In genomic region chr16:90196688-90197240, GRCm38 (mm10) we compare ENCODE assay signal across 8 mouse cellular contexts. TPM values are rescaled to one million over a fixed set of nuclear protein-coding genes. Genes with fewer than 3 reads are reported as not detected.
DNase-seq lines count a peak whose midpoint lies in the region; ATAC-seq and TF ChIP-seq lines count a peak whose summit lies in the region.

No protein-coding gene starts in this region.

- no peaks in the 10 kb centered on the region for H3K27me3 ChIP-seq in heart, embryonic 13.5 days (replicated peaks)
- H3K27me3 ChIP-seq in embryonic facial prominence, embryonic 12.5 days: no peaks in the 10 kb centered on the region
- H3K27me3 ChIP-seq in liver, embryonic 13.5 days: no peaks in the 10 kb centered on the region

- H3K4me3 ChIP-seq in heart, embryonic 13.5 days: peak overlapping the region; percentile 52; the same call in 1 of the 2 replicates
- no peak overlapping the region; the same call in 1 of the 2 replicates for H3K4me3 ChIP-seq in embryonic facial prominence, embryonic 12.5 days
- peak overlapping the region; percentile 57 for H3K4me3 ChIP-seq in liver, embryonic 13.5 days (replicated peaks)
- no peak overlapping the region; the same call in 1 of the 2 replicates for H3K4me3 ChIP-seq in gastrocnemius, adult 2 months

- peak overlapping the region; percentile 82 for H3K27ac ChIP-seq in heart, embryonic 13.5 days (replicated peaks)
- H3K27ac ChIP-seq in embryonic facial prominence, embryonic 12.5 days: no peak overlapping the region
- H3K27ac ChIP-seq in liver, embryonic 13.5 days: peak overlapping the region; percentile 98
- H3K27ac ChIP-seq in gastrocnemius, adult 2 months: no peak overlapping the region

- peak overlapping the region; percentile 71 for H3K4me2 ChIP-seq in heart, embryonic 13.5 days
- H3K4me2 ChIP-seq in embryonic facial prominence, embryonic 12.5 days (replicated peaks): peak overlapping the region; percentile 49; the same call in 1 of the 2 replicates
- H3K4me2 ChIP-seq in liver, embryonic 13.5 days: peak overlapping the region; percentile 76

- intact Hi-C loops in gastrocnemius, adult 2 months (cut with DNase I): no loop called here

- H3K4me1 ChIP-seq in heart, embryonic 13.5 days: peaks cover 30% of the 10 kb centered on the region
- H3K4me1 ChIP-seq in embryonic facial prominence, embryonic 12.5 days: peaks cover 8% of the 10 kb centered on the region; the same call in 1 of the 2 replicates
- peaks cover 45% of the 10 kb centered on the region for H3K4me1 ChIP-seq in liver, embryonic 13.5 days (replicated peaks)

- no peak for ATAC-seq in heart, embryonic 13.5 days (ENCODE audit: extremely low read depth, insufficient number of reproducible peaks, low FRiP score, low TSS enrichment)
- ATAC-seq in embryonic facial prominence, embryonic 12.5 days (ENCODE audit: insufficient number of reproducible peaks, insufficient read depth, low FRiP score, low TSS enrichment): no peak
- ATAC-seq in liver, embryonic 13.5 days (ENCODE audit: low read depth): no peak

- H3K9me3 ChIP-seq in heart, embryonic 13.5 days: no peaks in the 10 kb centered on the region
- H3K9me3 ChIP-seq in embryonic facial prominence, embryonic 12.5 days: no peaks in the 10 kb centered on the region
- no peaks in the 10 kb centered on the region for H3K9me3 ChIP-seq in liver, embryonic 13.5 days (replicated peaks)

- H3K9ac ChIP-seq in heart, embryonic 13.5 days: no peak overlapping the region
- no peak overlapping the region for H3K9ac ChIP-seq in embryonic facial prominence, embryonic 12.5 days
- H3K9ac ChIP-seq in liver, embryonic 13.5 days: peak overlapping the region; percentile 71; the same call in 1 of the 2 replicates

- no peak for TF ChIP-seq CTCF in gastrocnemius, adult 2 months (IDR thresholded peaks at IDR 0.05)

- WGBS in heart, embryonic 13.5 days: 58% methylated on average over 7 of the region's 7 CpGs
- 86% methylated on average over 7 of the region's 7 CpGs for WGBS in embryonic facial prominence, embryonic 12.5 days
- 17% methylated on average over 7 of the region's 7 CpGs for WGBS in liver, embryonic 13.5 days (ENCODE audit: insufficient replicate concordance)

- DNase-seq in heart, adult 9 months (ENCODE audit: low spot score in 2 of 2): no peak
- peak; percentile 84 for DNase-seq in 416B (ENCODE audit: low read depth)
- no peak for DNase-seq in liver, embryonic 13.5 days
- DNase-seq in gastrocnemius, adult 2 months: no peak
- DNase-seq in cerebellum, postnatal 4 days (ENCODE audit: low spot score in 2 of 2): no peak
- no peak for DNase-seq in kidney, adult 18-20 months

- H3K36me3 ChIP-seq in heart, embryonic 13.5 days: no peaks in the 10 kb centered on the region
- H3K36me3 ChIP-seq in embryonic facial prominence, embryonic 12.5 days: no peaks in the 10 kb centered on the region
- no peaks in the 10 kb centered on the region for H3K36me3 ChIP-seq in liver, embryonic 13.5 days

RNA-seq across cellular contexts. Expression of gene Sod1, which starts 23.8 kb away (rescaled TPM):
- polyA plus RNA-seq in heart, embryonic 13.5 days (2015; fragmentation: Nextera tagmentation; extraction: Ambion mirVana): 927 and 1,079 TPM in 2 replicates
- 976 and 1,009 TPM in 2 replicates for polyA plus RNA-seq in embryonic facial prominence, embryonic 12.5 days (2016; fragmentation: Nextera tagmentation; extraction: Ambion mirVana)
- polyA plus RNA-seq in liver, embryonic 13.5 days (2015; fragmentation: Nextera tagmentation; extraction: Ambion mirVana): 1,329 and 1,400 TPM in 2 replicates
- 100 to 1,000 TPM; 292 to 307 TPM for total RNA-seq in gastrocnemius, adult 2 months (2021)

RNA-seq across cellular contexts. Expression of gene Tiam1, which starts 53.2 kb away (rescaled TPM):
- 8.8 and 10.7 TPM in 2 replicates for polyA plus RNA-seq in heart, embryonic 13.5 days (2015; fragmentation: Nextera tagmentation; extraction: Ambion mirVana)
- polyA plus RNA-seq in embryonic facial prominence, embryonic 12.5 days (2016; fragmentation: Nextera tagmentation; extraction: Ambion mirVana): 38.9 and 39.1 TPM in 2 replicates
- polyA plus RNA-seq in liver, embryonic 13.5 days (2015; fragmentation: Nextera tagmentation; extraction: Ambion mirVana): 4.8 and 5.5 TPM in 2 replicates
- 1 to 10 TPM; 6.4 to 7.1 TPM for total RNA-seq in gastrocnemius, adult 2 months (2021)

Comparison
In these comparisons a context has a peak if more than half of its experiments do, and no peak if none do; other contexts are left out.
1. H3K27ac ChIP-seq: peak in heart, embryonic 13.5 days (single experiment) and liver, embryonic 13.5 days (single experiment); none in embryonic facial prominence, embryonic 12.5 days (single experiment) and gastrocnemius, adult 2 months (single experiment).
2. H3K4me3 ChIP-seq: peak in heart, embryonic 13.5 days (single experiment) and liver, embryonic 13.5 days (single experiment); none in embryonic facial prominence, embryonic 12.5 days (single experiment) and gastrocnemius, adult 2 months (single experiment).
3. Peak in every context shown above with its lines, with median percentiles within 50 percentile points of each other: H3K4me2 ChIP-seq.